Mouse (Mus musculus) skeletal muscle tissue, adult 2 months (tissue): ENCODE measurements around the gene Katnb1.

Experiments
- DNase-seq: peaks from one replicate; pipeline ENCODE4 v3.0.0-alpha.2; 2012; ENCODE audit warnings: low read depth, low spot score

Katnb1 gene

DNA sequence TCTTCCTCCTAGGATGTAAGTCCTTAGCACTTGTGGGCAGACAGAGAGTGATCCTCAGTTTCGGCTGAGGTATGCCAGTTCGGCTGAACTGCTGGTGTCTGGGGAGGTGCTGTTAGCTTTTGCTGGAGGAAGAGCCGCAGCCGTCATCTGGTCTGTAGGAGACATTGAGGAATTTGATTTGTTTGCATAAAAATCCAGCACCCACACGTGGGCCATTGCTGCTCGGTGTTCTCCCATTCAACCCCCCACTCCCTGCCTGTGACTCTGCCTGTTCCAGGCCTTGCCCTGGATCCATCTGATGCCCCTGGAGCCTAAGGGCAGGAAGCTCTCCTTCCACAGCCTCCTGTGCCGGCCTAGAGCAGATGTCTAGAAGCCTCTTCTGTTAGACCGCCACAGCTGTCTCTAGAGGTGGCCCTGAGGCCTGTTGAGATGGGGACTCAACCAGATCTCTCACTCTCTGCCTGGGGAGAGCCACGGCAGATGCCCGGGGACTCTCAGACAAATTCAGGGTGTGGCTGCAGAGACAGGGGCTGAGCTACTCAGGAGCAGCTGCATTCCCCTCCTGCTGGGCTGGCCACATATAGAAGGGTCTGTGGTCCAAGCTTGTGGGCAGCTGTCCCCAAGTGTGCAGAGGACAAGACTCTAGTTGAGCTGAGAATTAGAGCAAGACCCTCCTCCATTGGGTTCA, 3.9 kb downstream of the Katnb1 start:
- no peak for DNase-seq

- no peak for DNase-seq
Measured at GRCm38 (mm10) chr8:95085432-95086141, 4.6 kb downstream of the Katnb1 start.

GRCm38 (mm10) chr8:95093574-95093973, 12.6 kb downstream of the Katnb1 start:
- no peak for DNase-seq

- DNase-seq: peak; percentile 50
Measured at GRCm38 (mm10) chr8:95099009-95099408, 18.0 kb downstream of the Katnb1 start.

DNA sequence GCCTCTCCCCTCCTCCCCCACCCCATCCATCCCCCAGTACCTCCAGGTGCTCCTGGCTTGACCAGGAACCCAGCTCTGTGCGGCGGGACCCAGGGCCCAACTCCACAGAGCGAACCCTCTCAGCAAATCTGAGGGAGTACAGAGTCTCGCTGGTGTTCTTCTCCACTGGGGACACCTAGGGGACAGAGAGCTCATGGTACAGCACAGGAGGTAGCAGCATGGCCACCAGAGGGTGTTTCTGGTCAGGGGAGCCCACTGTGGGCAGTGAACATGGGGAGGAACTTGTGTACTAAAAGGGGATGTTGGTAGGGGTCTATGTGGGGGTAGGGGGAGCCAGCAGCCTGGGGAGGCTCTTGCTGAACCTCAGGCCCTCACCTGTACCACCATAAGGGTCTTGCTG, 21.0 kb downstream of the Katnb1 start:
- no peak for DNase-seq

GRCm38 (mm10) chr8:95107306-95107705, 26.3 kb downstream of the Katnb1 start:
- DNase-seq: no peak

DNA sequence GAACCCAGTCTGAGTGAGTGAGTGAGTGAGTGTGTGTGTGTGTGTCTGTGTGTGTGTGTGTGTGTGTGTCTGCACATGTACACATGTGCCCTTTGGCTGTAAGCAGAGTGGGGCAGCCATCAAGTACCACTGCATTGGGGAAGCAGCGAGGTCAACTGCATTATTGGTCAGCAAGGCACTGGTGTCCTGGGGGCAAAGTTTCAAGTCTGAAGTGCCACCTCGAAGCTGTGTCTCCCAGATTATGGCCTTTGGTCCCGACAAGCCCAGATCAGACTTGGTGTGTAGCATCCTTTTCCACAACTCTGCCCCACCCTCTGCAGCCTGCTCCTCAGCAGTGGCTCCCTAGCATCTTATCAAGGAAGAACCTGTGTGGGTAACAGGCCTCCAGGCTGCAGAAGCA, 31.6 kb downstream of the Katnb1 start:
- no peak for DNase-seq

DNA sequence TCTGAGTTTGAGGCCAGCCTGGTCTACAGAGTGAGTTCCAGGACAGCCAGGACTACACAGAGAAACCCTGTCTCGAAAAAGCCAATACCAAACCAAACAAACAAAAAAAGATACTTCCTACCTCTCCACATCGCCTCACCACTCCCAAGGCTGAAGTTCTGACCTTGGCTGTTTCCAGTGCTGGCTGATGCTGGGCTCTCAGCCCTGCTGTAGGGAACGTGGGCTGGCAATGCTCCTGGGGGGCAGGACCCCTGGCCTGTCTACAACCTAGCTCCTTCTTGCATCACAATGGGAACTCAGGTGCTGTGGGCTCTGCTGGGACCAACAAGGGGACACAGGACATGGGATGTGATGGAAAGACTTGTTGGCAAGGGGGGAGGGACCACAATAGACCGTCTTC, 32.1 kb downstream of the Katnb1 start:
- no peak for DNase-seq

DNA sequence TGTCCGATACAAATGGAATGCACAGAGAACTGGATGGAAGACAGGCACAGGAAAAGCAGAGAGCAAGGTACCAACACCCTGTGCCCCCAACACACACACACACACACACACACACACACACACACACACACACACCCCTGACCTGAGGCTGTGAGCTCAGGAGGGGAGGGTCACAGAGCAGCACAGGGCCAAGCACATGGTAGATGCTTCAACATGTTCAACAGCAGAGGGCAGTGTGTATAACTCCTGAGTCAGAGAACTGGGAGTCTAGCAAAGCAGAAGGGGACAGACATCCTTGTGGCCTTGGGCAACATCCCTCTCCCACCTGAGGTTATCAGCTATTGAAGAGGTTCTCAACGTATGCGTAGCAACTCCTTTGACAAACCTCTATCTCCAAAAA, 32.8 kb downstream of the Katnb1 start:
- DNase-seq: no peak

DNA sequence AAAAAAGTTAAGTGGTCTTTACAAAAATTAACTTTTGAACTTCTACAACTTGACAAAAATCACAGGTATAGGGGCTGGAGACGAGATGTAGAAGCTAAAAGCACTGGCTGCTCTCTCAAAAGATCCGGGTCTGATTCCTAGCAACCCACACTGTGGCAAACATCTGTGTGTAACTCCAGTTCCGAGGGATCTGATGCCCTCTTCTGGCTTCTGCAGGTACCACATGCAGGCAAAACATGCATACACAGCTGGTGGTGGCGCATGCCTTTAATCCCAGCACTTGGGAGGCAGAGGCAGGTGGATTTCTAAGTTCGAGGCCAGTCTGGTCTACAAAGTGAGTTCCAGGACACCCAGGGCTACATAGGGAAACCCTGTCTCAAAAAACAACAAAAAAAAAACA, 42.5 kb downstream of the Katnb1 start:
- DNase-seq: no peak

DNA sequence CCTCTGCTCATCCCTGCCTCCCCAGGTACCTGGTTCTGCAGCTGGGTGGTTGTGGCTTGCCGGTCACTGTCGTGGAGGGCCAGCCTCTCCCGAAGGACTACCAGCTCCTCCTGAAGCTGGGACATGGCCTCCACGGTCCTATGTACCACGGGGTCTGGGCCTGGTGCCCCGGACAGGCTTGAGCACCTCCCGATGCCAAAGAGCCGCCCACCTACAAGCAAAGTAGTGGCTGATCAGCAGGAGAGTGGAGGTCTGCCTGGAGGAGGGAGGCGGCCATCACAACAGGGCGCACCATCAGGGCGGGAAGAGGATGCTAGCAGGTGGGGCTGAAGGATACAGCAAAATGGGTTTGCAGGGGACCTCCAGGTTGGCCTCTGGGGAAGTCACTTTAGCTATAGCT, 45.5 kb downstream of the Katnb1 start:
- DNase-seq: no peak

GRCm38 (mm10) chr8:95127658-95128057, 46.7 kb downstream of the Katnb1 start:
- DNase-seq: no peak

DNA sequence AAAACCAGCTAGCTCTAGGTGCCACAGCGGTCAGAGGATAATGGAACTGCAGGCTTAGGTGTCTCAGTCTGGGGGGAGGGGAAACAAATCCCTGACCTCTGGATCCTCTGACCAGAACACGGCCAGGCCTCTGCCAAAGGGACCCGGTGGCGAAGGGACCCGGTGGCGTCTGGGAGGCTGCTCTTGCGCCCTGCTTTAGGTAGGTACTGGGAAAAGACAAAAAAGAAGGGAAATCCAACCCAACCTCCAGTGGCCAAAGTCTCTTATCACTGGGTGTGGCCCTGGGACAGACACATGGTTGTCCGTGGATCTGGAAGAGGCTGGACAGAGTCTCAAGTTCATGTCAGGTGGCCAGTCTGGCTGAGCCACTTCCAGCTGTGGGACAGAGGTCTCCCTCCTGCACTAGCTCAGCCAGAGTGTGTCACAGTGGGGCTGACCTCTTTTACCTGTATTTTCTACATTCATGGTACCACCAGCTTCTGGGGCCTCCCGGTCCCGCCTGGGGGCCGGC, 47.8 kb downstream of the Katnb1 start:
- DNase-seq: no peak

GRCm38 (mm10) chr8:95130966-95131537, 50.1 kb downstream of the Katnb1 start:
- no peak for DNase-seq

- no peak for DNase-seq
Measured at GRCm38 (mm10) chr8:95131983-95132382, 51.0 kb downstream of the Katnb1 start.

- DNase-seq: no peak
Measured at GRCm38 (mm10) chr8:95134186-95134585, 53.2 kb downstream of the Katnb1 start.

GRCm38 (mm10) chr8:95135242-95135641, 54.3 kb downstream of the Katnb1 start:
- no peak for DNase-seq

- DNase-seq: no peak
Measured at GRCm38 (mm10) chr8:95136218-95136617, 55.2 kb downstream of the Katnb1 start.

- no peak for DNase-seq
Measured at GRCm38 (mm10) chr8:95137201-95137600, 56.2 kb downstream of the Katnb1 start.

DNA sequence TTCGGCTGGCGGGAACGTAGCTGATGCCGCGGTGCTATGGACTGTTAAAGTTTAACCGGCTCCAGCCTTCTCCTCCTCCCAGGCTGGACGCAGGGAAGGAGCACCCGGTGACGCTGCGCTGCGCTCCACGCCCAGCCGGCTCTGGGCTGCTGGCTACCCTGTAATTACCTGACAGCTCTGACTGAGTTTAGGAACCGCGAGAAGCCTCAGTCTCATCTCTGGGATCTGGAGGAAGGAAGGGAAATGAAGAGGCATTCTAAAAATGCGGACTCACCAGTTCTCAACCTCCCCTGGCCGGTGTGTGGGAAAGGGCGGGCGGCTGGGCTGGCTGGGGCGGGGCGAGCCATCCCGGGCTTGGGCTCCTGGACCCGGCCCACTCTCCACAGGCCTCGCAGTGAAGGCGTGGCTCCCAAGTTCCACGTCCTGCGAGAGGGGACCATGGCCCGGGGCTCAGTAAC, 56.7 kb downstream of the Katnb1 start:
- no peak for DNase-seq

GRCm38 (mm10) chr8:95138341-95139050, 57.5 kb downstream of the Katnb1 start:
- no peak for DNase-seq

DNA sequence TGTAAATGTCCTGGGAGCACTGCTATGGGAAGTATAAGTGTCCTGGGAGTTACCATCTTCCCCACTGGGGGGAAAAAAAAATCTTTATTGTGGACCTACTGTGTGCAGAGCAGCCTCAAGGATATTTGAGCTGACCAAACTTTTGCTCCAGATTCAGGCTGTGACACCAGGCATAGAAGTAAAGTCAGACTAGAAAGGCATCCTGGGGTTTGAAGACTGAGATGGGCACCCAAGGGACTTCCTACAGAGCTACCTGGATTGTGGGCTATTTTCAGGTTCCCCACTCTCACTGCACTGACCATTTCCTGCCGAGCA, 58.0 kb downstream of the Katnb1 start:
- no peak for DNase-seq
